Mouse (Mus musculus) C2C12 (cell line): ENCODE results near the gene Hk2.

ENCODE experiments used
- MAX ChIP-seq: IDR thresholded peaks from one replicate; pipeline ENCODE4 v1.6.1; 2011; ENCODE audit warnings: mild to moderate bottlenecking, control low read depth
- MYOG ChIP-seq: IDR thresholded peaks from one replicate; pipeline ENCODE4 v1.6.1; 2011; ENCODE audit not compliant: control insufficient read depth, insufficient read length; ENCODE audit errors: extremely low read depth

- TF ChIP-seq MYOG, result no peak
- no peak for TF ChIP-seq MAX
Measured at GRCm38 (mm10) chr6:82714841-82715240, 59.4 kb downstream of the Hk2 start.
